Mouse (Mus musculus) layer of hippocampus, adult 9-10 months (tissue): Measurements from ENCODE around the gene Prdm4.

Experiments
- DNase-seq: peaks from one replicate; pipeline ENCODE4 v3.0.0; 2022; ENCODE audit warnings: low spot score

Gene Prdm4

DNA sequence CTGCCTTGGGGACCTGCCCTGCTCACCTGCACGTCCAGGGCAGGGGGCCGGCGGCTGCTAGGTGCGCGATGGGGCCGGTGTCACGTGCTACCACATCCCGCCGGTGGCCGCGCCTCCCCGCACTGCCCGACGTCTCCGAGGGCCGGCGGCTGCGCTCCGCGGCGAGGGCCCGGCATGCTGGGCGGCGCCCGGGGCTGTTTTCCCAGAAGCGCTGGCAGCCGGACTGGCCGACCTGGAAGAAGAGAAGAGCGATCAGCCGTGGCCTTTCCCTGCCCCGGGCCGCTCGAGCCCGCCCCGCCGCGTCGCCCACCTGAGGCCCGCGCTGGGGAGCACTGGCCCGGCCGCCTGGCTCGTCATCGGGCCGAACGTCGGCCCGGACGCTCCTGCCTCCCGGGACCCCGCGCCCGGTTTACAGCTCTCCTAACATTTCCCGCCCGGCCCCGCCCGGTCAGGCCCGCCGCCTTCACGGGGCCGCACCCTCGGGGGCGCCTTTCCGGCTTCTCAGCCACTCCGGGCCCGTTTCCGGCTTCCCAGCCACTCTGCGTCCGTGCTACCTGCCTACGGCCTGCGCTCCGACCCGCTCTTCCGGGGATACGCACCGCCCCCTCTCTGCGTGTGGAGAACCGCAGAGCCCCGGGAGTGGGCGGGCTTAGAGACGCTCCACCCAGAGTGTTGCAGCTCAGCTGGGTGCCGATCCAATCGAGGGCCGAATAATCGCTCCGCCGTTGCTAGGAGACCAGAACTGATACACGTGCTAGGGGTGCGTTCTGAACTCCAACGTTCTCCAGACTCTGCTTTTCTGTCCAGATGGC is at the start of gene Prdm4:
Gene Prdm4 (minus strand): TSS at position 645 of the 812 bp plus-strand sequence.
- peak; percentile 93 for DNase-seq

DNA sequence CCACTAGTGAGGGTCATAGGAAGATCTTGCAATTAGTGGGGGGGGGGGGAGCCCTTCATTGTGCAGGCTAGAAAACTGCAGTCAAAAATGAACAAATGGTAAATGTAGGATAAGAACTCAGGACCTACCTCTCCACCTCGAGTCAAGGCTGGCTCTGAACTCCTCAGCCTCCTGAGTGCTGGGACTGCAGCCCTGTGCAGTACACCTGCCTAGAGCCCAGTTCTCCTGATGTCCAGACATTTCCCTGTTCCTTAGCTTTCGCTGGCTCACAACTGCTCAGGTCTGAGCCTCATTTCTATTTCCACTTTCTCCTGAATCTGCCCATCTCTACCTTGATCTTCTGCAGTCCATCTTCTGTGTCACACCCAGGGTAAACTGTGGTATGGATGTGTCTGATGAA is 49.5 kb upstream of the Prdm4 start:
- no peak for DNase-seq

DNA sequence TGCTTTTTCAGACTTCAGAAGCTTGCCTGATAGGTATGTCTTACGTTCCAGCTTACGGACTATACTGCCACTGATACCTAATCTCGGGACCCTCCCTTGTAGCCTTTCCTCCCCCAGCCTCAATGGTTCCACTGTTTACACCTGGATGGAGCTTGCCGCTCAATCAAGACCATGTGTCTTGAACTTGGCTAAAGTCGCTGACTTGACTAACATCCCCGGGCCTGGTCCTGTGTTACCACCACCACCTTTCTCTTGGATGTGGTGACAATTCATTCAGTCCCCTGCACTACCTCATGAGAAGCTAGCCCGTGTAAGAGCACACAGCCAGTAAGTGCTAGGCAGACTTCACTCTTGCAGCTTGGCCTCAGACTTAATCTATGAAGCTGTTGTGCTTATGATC is 47.4 kb upstream of the Prdm4 start:
- no peak for DNase-seq

DNA sequence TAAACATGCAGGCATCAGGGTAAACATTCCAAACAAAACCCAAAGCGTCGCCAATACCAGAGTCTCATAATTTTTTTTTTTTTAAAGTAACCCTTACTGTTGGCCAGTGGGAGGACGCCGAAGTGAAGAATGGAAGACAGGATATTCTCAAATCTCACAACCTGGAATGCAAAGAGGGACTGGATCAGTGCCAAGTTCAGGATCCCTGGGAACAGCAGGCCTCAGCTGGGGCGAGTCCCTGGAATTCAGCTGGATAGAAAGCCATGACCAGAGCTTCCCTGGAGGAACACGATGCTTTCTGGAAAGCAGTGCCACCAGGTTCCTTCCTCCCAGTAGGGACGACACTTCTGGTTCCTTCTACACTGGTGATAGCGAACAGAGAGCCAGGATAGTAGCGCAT is 46.0 kb upstream of the Prdm4 start:
- no peak for DNase-seq

DNA sequence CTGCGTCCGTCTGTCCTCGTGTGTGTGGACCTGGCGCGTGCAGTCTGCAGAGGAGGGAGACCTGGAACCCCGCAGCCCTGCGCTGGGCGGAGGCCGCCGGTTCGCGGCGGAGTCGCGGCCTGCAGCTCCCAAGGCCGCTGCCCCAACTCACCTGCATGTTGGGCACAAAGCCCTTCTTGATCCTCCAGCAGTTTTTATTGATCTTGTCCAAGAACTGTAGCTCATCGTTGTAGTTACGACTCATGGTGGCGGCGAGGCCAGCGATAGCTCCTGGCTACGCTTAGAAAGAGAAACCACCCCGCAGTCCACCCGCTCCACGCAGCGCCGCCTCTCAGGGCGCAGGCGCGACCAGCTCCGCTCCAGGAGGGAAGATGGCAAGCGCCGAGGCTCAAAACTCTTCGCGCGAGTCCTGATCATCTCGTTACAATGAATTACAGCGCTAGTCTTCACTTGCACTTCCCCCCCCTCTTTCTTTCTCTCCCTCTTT is 40.6 kb upstream of the Prdm4 start, which contains the start of gene Rtcb:
Gene Rtcb (minus strand): TSS at position 360 of the 487 bp plus-strand sequence.
- peak; percentile 89 for DNase-seq

DNA sequence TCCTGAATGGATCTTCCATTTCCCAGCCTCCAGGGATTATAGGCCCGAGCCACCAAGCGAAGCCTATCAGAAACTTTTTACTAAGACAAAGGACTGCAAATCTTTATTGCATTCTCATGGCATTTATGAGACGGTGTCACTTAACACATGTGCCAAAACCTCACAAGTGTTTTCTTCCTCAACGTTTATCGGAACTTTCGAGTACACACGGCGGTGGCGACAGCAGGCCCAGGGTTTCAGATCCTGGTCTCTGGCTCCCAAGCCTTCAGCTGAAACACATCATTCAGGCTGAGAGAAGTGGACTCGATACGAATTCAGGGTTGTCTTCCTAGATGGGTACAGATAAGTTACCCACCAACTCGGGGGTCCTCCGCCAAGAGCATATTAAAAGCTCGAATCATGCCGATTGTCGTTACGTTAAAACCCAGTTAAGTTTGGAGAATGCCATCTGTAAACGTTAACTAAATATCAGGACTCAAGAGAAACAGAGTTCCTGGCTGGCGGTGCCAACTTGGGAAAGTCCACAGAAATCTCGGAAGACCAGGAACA is 40.0 kb upstream of the Prdm4 start:
- no peak for DNase-seq

DNA sequence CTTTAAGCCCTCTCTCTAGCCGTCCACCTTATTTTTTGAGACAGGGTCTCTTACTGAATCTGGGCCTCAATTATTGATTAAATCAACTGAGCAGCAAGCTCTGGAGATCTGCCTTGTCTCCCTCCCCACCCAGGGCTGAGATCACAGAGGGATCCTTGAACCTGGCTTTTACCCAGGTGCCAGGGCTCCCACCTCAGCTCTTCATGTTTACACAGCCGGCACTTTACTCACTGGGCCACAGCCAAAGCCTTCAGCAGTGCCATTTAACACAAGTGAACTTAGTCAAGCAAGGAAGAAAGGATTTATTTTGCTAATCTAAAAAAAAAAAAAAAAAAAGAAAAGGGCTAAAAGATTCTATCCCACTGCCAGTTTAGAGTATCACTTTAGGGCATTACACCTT is 37.5 kb upstream of the Prdm4 start:
- no peak for DNase-seq

DNA sequence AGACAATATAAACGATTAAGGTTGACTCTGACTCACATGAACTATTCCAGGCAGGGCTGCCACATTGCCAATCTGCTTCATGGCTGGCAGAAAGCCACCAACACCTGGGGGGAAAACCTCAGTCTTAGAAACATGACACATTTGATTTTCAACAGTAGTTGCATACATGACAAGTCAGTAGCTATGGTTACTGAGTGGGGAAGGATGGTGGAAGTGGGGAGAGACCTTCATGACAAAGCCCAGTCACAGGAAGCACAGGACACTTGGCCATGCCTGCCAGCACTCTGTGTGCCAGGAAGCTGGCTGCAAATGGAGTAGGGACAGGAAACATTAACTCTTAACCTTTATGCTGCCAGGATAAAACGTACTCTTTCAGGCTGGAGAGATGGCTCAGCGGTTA is 36.5 kb upstream of the Prdm4 start:
- DNase-seq, result no peak

DNA sequence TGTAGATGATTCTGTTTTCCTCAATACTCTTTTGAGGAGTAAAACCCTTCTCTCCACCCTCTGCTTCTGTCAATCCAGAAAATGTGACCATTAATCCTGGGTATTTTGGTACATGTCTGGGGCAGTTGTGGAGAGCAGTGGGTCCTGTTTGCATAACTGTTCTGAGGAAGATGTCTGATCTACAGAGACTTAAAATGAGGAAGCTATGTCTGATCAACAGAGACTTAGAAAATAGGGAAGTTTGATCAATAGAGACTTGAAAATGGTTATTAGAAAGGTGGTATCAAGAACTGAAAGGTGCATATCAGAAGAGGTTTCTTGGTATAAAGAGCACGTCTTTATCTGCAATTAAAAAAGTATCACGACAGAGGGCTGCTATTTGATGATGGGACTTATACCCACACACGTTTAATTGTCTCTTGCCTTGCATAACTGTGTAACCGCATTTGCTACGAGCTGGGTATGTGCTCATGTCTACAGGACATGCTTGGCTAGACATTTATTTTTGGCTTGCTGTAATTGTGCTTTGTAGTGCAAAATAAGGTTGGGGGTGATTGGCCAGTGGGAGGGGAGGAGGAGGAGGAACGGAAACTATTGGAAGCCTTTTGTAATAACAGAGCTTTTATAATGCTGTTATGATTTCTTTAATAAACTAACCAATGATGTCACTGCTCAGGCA is 35.0 kb upstream of the Prdm4 start:
- no peak for DNase-seq

DNA sequence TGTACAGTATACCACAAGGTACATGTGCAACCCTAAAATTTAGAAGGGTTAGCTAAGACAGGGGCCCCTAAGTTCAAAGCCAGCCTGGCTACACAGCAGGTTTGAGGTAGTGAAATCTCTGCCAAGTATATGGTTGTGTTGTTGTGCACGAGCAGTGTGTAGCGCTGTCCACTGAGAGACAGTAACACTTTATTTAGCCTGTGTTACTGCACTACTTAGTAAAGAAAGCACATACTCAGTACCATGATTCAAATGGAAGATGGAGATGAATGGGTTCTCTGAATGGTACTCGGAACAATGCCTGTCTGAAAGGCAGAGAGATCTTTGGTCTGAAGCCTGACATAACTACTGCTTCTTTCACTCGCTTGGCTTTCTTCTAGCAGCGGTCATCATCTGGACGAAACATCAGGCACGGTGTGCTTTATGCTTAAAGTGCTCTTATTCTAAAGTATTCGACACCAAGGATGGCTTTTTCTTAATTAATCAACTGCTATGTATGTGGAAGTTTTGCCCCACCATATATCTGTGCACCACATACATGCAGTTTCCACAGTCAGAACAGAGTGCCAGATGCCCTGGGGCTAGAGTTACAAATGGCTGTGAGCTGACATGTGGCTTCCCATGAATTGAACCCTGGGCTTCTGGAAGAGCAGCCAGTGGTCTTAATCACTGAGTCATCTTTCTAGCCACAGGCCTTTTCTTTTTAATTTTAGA is 31.7 kb upstream of the Prdm4 start:
- no peak for DNase-seq

DNA sequence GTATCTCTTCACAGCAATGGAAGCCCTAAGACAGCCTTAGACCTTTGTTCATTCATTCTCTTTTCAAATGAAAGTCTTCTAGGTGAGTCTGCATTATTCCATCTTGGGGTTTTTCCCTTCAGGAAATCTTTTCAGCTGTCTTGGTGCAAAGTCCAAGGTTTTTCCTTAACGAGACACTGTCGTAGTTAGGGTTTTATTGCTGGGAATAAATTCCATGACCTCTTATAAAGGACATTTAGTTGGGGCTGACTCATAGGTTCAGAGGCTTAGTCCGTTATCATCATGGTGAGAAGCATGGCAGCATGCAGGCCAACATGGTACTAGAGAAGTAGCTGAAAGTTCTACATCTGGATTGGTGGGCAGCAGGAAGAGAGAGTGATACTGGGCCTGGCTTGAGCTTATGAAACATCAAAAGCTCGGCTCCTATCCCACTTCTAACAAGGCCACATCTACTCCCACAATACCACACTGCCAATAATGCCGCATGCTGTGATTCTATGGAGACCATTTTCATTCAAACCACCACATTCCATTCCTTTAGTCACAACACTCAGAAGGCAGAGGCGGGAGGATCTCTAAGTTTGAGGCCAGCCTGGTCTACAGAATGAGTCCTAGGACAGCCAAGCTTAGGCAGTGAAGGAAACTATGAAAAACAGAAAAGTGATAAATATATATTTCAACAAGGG is 19.5 kb upstream of the Prdm4 start:
- no peak for DNase-seq

DNA sequence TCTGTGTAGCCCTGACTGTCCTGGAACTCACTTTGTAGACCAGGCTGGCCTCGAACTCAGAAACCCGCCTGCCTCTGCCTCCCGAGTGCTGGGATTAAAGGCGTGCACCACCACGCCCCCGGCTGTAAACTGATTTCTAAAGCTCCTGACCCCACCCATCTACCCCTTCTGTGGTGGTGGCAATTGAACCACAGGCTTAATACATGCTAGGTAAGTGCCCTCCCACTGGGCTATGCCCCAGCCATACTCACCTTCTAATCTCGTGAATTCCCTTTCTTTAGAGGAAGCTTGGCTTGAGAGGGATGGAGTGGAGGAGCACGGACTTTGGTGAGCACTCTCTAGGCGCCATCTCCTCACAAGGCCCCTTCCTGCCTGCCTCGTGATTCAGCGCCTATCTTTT is 13.0 kb upstream of the Prdm4 start:
- no peak for DNase-seq

DNA sequence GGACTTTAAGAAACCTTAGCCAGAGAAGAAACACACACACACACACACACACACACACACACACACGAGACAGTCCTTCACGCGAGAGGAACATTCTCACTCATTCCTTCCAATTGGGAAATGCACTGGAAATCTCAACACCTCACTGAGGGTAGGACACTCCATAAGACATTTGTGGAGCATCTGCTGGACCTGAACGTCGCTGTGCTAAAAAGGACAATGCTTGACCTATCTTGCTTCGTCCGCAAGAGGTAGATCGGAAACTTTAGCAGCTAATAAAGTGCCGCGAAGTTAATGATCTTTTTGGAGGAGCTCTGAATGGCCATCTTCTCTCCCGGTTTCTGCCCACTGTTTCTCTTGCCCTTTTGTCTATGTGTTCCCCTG is 12.3 kb upstream of the Prdm4 start:
- no peak for DNase-seq

DNA sequence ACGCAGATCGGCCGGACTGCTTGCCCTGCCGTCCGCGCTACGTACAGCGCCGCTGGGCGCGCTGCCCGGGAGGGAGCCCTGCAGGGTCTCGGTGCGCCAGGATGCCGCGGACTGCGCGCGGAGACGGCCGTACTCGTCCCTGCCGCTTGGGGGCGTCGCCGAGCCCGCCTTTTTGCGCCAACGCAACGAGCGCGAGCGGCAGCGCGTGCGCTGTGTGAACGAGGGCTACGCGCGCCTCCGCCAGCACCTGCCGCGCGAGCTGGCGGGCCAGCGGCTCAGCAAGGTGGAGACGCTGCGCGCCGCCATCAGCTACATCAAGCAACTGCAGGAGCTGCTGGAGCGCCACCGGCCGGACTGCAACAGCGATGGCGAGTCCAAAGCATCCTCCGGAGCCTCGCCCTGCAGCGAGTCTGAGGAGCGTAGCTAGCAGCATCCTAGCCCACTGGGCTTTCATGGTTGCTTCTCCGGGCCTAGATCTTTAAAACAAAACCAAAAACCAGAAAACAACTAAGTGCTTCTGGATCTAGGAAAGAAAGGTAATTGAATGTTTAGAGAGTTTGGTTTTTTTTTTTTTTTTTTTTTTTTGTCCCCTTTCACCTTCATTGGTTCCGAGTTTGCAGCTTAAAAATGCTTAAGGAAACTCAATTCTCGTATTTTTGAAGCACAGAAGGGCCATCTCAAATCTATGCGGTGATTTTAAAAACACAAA is 11.7 kb upstream of the Prdm4 start:
- peak; percentile 36 for DNase-seq

DNA sequence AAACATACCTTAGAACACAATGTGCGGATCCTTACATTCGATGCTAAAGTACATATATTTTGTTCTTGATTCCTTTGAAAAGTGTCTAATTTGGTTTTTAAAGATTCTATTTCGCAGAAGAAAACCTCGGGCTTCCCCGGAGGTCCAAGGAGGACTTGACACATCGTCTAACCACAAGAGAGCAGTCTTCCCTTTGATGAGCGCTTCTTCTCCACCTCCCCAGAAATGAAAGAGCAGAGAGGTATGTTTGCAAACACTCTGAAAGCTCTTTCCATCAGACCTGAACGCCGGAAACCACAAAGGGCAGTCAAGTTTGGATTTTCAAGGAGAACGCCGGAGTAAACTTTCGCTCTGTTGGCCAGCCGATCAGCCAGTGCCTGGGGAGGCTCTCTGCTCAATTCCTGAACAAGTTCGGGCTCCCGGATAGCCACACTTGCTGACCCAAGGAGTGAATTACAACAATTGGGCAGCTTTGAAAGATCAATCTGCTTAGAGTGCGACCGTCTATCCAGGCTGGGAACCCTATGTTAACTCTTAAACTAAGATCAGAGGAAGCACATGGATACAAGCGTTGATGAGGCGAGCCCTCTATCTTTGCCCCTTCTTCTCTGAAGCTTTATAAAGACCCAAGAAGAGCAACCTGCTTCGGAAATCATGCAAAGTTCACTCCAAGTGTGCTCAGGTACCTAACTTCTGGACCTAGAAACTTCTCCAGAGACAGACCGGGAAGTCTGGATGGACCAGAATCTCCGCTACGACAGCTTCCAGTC is 10.9 kb upstream of the Prdm4 start, which contains the start of gene Ascl4:
Gene Ascl4 (plus strand): TSS at position 6 of the 770 bp plus-strand sequence.
- DNase-seq, result no peak

DNA sequence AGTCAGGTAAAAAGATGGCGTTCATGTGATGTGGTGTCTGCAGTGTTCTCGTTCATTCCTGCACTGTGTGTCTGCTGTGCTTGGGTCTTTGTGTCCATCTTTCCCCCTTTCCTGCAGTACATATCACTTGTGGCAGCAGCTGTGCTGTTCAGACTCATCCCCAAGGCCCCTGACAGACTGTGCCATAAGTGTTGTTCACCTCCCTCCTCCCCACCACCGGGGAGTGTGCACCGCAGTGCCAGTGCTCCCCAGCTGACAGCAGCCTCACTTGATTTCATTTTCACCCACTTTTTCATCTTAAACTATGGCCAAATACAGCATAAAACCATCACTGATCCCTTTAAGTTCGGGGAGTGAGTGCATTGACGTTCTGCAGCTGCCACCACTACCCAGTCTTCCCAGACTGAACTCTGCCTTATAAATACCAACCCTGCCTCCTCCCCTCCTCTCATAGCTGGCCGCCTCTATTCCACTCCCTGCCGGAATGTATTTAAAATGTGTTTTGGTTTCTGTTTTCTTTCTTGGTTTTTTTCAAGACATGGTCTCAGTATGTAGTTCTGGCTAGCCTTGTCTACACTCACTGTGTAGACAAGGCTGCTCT is 37.0 kb downstream of the Prdm4 start:
- no peak for DNase-seq

DNA sequence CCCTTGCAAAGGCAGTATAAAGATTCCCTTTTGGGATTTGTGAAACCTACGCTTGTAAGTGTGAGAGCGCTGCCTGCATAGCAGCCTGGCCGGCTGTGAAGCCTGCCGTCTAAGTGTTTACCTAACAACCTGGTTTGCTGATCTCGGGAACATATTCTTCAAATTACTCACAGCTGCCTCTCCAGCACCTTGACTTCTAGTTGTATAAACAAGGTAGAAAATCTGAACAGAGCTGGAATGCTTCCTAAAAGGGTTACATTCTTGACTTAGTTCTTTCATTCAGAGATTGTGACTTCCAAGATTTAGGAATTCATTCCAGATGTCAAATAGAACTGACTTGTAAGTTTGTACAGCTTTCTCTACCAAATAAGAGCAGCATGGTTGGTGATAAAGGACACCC is 41.1 kb downstream of the Prdm4 start:
- DNase-seq, result no peak

DNA sequence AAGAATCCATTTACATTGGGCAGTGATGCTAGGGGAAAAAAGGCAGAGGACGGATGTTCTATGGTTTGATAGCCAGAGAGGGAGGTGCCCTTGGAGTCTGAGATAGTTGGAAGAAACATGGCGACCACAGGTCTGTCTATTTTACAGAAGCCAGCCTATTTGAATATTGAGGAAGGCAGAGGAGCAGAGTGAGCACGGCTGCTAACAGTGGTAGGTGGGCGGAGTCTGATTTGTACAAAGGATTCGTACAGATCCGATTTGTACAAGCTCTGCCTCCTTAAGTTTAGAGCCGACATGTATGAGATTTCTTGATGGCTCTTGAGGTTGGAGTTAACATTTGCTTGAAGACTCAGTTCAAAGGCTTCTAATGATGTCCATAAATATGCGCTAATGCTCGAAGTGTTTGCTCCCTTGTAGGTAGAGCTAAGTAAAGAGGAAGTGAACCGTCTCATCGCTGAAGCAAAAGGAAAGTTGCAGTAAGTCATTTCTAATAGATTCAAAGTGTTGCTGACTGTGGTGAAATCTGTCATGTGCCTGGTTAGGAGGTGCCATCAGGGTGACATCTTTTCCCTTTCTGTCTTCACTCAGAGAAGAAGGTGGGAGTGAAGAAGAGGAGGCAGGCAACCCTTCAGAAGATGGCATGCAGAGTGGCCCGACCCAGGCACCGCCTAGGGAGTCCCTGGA is 42.9 kb downstream of the Prdm4 start:
- DNase-seq, result no peak

DNA sequence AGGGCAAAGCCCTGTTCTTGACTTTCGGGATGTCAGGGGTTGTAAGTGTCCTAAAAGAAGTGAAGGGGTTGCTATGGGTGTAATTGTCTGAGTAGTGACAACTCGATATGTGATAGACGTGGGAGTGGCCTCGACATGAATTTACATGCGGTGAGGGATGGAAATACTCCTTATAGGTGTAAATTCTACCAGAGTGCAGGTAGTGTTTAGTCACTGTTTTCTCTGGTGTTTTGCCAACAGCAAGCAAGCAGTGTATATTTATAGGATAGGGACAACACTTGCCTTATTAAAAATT is 44.5 kb downstream of the Prdm4 start:
- no peak for DNase-seq
